Mouse (Mus musculus): ENCODE data around the gene Gimap1. TPM values are rescaled to one million over a fixed set of nuclear protein-coding genes. Genes with fewer than 3 reads are reported as not detected.

Gimap1 gene
- polyA plus RNA-seq, 1 experiment from 2014 or later = 33.1 TPM

DNA sequence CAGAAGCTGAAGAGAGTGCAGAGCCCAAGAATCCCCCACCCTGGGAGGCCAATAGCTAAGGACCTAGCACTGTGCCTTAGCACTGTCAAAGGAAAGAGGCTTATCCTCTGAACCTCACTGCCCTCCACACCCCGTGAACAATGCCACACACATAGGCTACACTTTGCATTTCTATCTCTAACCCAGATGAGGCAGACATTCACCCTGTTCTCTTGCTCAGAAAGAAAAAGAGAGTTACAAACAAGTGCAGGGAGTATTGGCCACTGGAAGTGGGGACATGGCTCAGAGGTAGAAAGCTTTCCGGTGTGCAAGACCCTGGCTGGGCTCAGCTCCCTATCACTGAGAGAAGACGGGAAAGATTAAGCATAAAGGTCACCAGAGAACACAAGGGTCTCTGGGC, 32.7 kb upstream of the Gimap1 start:
- Histone ChIP-seq H3K4me1 (no peaks in the 10 kb centered on the region), H3K9me3 (replicated peaks) (no peaks in the 10 kb centered on the region), H3K36me3 (no peaks in the 10 kb centered on the region; the same call in 1 of the 2 replicates), H3K4me3 (replicated peaks) (peak overlapping the region; percentile 8), H3K27me3 (no peaks in the 10 kb centered on the region), H3K9ac (no peak overlapping the region), H3K4me2 (peak overlapping the region; percentile 35), H3K27ac (no peak overlapping the region)
- ATAC-seq (replicated peaks; ENCODE audit: low FRiP score) = no peak
- 64% methylated on average over 3 of the region's 3 CpGs for WGBS

DNA sequence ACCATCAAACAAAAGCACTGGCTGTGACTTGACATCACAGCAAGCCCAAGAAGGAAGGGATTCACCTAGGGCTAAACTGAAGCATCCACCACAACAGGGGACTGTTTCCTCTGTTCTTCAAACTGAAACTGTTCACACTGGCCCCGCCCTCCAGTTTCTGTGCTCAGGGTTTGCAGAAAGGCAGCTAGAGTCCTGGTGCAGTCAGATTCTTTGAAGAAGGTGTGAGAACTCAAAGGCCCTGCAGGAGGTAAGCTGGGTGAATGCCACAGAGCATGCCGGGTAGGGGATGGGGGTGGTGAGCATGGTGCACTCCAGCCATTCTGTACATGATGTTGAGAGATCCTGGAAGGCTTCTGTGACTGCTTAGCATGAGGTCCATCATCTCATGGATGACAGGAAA, 20.4 kb upstream of the Gimap1 start, which contains the start of the genes Gm28053 and Gimap7:
Gene Gm28053, plus strand, starts transcription at position 153 of the 400 bp plus-strand sequence.
Gene Gimap7, plus strand, starts transcription at position 167 of the 400 bp plus-strand sequence.
- no peak for ATAC-seq (replicated peaks; ENCODE audit: low FRiP score)
- H3K4me2 ChIP-seq = no peak within 1 kb of the TSS
- H3K9ac ChIP-seq = no peak within 1 kb of the TSS
- H3K27me3 ChIP-seq = no peaks in the 10 kb centered on the region
- H3K36me3 ChIP-seq = no peaks in the 10 kb centered on the region
- no peaks in the 10 kb centered on the region for H3K9me3 ChIP-seq (replicated peaks)
- H3K4me3 ChIP-seq (replicated peaks) = no peak within 1 kb of the TSS
- no peaks in the 10 kb centered on the region for H3K4me1 ChIP-seq
- H3K27ac ChIP-seq = no peak within 1 kb of the TSS
- 66% methylated on average over 2 of the region's 2 CpGs for WGBS

DNA sequence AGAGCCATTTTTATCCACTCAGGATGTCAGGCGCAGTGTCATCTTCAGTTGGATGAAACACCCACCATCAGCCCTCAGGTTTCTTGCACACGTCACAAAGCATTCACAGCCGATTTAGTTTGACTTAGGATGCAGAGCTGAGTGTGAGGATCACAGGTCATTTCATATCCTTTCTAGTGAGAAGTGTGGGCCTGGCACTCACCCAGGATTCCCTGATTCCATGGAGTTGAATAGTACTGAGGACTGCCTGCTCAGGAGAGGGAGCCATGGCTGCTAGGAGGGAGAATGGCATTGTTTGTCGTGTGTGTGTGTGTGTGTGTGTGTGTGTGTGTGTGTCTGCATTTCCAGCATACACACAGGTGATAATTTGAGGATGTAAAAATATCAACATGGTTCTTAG, 18.5 kb upstream of the Gimap1 start:
- Histone ChIP-seq H3K9ac (no peak overlapping the region), H3K27me3 (no peaks in the 10 kb centered on the region), H3K4me2 (no peak overlapping the region), H3K9me3 (replicated peaks) (no peaks in the 10 kb centered on the region), H3K4me3 (replicated peaks) (no peak overlapping the region), H3K4me1 (0 out of 2 replicates have a peak, but pooled peaks cover 2% of the 10 kb centered on the region), H3K36me3 (no peaks in the 10 kb centered on the region), H3K27ac (no peak overlapping the region)
- 82% methylated on average over 4 of the region's 4 CpGs for WGBS
- no peak for ATAC-seq (replicated peaks; ENCODE audit: low FRiP score)

DNA sequence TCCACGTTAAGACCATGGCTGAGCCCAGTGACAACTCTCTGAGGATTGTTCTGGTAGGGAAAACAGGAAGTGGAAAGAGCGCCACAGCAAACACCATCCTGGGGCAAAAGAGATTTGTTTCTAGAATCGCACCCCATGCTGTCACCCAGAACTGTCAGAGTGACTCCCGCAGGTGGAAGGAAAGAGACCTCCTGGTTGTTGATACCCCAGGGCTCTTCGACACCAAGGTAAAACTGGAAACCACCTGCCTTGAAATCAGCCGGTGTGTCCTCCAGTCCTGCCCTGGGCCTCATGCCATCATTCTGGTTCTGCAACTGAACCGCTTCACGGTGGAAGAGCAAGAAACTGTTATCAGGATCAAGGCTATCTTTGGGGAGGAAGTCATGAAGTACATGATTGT, 15.4 kb upstream of the Gimap1 start:
- H3K4me2 ChIP-seq = no peak overlapping the region
- no peak overlapping the region for H3K4me3 ChIP-seq (replicated peaks)
- H3K9me3 ChIP-seq (replicated peaks) = no peaks in the 10 kb centered on the region
- H3K27me3 ChIP-seq = no peaks in the 10 kb centered on the region
- no peak overlapping the region for H3K27ac ChIP-seq
- no peak overlapping the region for H3K9ac ChIP-seq
- no peak for ATAC-seq (replicated peaks; ENCODE audit: low FRiP score)
- WGBS = 79% methylated on average over 8 of the region's 8 CpGs
- no peaks in the 10 kb centered on the region for H3K36me3 ChIP-seq
- H3K4me1 ChIP-seq = peaks cover 7% of the 10 kb centered on the region; the same call in 1 of the 2 replicates

DNA sequence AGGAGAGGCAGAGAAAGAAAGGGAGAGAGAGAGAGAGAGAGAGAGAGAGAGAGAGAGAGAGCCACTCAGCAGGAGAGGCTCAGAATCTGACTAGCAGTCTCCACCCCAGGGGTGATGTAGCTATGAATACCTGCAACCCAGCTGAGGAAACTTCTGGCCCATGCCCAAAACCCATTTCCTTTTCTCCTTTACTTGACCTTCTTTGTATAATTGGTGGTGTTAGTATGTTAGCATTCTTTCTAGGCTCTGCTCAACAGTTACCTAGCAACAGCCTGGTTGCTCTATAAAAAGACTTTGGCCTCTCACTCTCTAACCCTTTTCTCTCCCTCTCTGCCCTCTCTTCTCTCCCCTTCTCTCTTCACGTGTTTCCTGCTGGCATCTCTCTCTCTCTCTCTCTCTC, 13.4 kb upstream of the Gimap1 start:
- Histone ChIP-seq H3K4me3 (replicated peaks) (no peak overlapping the region), H3K4me1 (peaks cover 7% of the 10 kb centered on the region; the same call in 1 of the 2 replicates), H3K36me3 (no peaks in the 10 kb centered on the region), H3K27ac (peak overlapping the region; percentile 51; the same call in 1 of the 2 replicates), H3K9me3 (replicated peaks) (no peaks in the 10 kb centered on the region), H3K4me2 (no peak overlapping the region), H3K9ac (no peak overlapping the region), H3K27me3 (no peaks in the 10 kb centered on the region)
- peak; percentile 79 for ATAC-seq (replicated peaks; ENCODE audit: low FRiP score)
- 0% methylated on average over 1 of the region's 1 CpGs for WGBS

DNA sequence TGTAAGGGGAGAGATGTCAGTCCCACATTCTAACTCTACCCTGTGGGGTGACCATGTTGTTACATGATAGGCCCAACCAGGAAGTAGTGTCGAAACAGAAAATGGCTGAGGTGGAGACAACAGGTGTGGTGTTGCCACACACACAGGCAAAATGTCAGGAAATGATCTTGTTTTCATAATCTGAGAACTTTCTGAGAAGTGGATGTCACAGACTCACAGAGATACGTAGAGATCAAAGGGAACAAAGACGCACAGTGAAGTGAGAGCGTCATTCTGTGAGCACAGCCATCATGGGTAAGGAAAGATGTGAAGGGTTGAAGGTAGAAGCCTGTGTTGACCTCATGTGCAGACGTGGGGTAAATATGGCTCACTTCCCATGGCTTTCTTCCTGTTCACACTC, 11.1 kb upstream of the Gimap1 start:
- ATAC-seq (replicated peaks; ENCODE audit: low FRiP score) = no peak
- H3K4me3 ChIP-seq (replicated peaks) = no peak overlapping the region
- H3K9me3 ChIP-seq (replicated peaks) = no peaks in the 10 kb centered on the region
- no peaks in the 10 kb centered on the region for H3K36me3 ChIP-seq
- 83% methylated on average over 5 of the region's 5 CpGs for WGBS
- H3K4me1 ChIP-seq = peaks cover 7% of the 10 kb centered on the region; the same call in 1 of the 2 replicates
- H3K9ac ChIP-seq = no peak overlapping the region
- H3K27me3 ChIP-seq = no peaks in the 10 kb centered on the region
- H3K27ac ChIP-seq = no peak overlapping the region
- no peak overlapping the region for H3K4me2 ChIP-seq

DNA sequence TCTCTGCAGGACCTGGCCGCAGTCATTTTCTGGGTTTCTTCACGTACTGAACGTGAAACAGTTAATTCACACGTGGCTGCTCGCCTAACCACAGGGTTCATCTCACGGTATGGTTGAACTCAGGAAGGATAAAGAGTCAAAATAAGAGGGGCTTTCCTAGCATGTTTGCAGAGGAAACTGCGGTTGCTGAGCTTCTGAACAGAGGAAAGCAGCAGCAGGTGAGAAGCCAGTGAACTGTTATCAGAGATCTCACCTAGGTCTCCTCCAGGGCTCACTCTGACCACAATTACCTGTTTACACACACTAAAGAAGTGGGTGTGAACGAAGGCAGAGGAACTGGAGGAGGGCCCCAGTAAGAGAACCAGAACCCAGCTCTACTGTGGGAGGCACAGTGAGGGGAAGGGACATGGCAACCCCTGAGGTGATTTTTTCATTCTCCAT, 6.0 kb upstream of the Gimap1 start:
- no peaks in the 10 kb centered on the region for H3K36me3 ChIP-seq
- H3K9ac ChIP-seq = no peak overlapping the region
- WGBS = 44% methylated on average over 8 of the region's 8 CpGs
- no peaks in the 10 kb centered on the region for H3K9me3 ChIP-seq (replicated peaks)
- no peak overlapping the region for H3K4me2 ChIP-seq
- no peak overlapping the region for H3K4me3 ChIP-seq (replicated peaks)
- ATAC-seq (replicated peaks; ENCODE audit: low FRiP score) = no peak
- no peaks in the 10 kb centered on the region for H3K27me3 ChIP-seq
- no peak overlapping the region for H3K27ac ChIP-seq
- H3K4me1 ChIP-seq = no peaks in the 10 kb centered on the region

DNA sequence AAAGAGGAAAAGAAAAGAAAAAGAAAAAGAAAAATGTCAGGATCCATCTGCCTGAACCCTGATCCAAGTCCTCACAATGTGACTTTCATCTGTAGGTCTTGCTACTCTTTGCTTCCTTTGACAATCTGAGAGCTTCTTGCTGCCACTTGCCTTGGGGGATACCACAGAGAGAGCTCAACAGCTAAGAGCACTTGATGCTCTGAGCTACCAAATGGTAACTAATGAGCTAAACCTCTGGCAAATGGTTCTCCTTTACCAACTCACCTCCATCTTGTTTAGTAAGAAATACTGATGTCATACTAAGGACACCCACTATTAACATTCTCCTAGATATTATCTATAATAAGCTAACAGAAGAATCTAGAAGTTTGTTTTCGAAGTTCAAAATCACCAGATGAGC, 5.2 kb upstream of the Gimap1 start:
- no peak for ATAC-seq (replicated peaks; ENCODE audit: low FRiP score)
- 87% methylated on average over 1 of the region's 1 CpGs for WGBS
- Histone ChIP-seq H3K27ac (no peak overlapping the region), H3K9me3 (replicated peaks) (no peaks in the 10 kb centered on the region), H3K9ac (no peak overlapping the region), H3K4me3 (replicated peaks) (no peak overlapping the region), H3K4me2 (no peak overlapping the region), H3K4me1 (no peaks in the 10 kb centered on the region), H3K27me3 (no peaks in the 10 kb centered on the region), H3K36me3 (no peaks in the 10 kb centered on the region)

DNA sequence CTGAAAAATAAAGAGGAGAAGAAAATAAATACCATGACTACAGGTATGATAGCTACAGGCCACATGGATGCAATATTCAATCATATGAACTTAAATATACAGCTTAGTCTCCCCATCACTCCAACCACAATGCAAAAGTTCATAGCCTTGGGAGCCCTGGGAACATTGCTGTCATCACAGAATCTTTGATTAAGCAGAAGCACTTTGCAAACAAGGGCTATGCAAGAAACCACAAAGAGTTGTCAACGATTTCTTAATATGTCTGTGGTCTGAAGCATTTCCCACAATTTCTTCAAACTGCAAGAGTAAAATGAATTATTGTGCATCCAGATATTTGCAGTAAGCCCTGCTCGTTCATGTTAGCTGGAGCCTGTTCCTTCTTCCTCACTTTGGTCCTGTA, 1.8 kb upstream of the Gimap1 start:
- Histone ChIP-seq H3K27ac (no peak overlapping the region), H3K4me1 (peaks cover 13% of the 10 kb centered on the region), H3K4me3 (replicated peaks) (no peak overlapping the region), H3K36me3 (no peaks in the 10 kb centered on the region), H3K9ac (no peak overlapping the region), H3K9me3 (replicated peaks) (no peaks in the 10 kb centered on the region), H3K27me3 (peaks cover 12% of the 10 kb centered on the region), H3K4me2 (no peak overlapping the region)
- WGBS = 82% methylated on average over 2 of the region's 2 CpGs
- ATAC-seq (replicated peaks; ENCODE audit: low FRiP score) = no peak

DNA sequence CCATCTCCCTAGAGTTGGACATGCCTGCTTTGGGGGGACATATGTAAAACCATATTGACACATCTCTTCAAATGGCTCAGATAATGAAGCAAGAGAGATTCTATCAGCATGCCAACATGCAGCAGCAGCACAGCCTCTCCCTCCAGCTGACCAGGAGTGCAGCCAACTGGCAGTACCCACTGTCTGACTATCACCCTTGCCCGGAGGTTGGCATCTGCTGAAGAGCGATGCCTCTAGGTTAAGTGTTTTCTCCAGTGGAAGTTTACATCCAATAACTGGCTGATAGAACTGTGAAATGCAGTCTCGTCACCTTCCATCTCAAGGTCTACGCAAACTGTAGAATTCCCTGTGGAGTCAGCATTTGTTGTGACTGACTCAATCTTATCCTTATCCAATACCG, 1.2 kb upstream of the Gimap1 start:
- H3K36me3 ChIP-seq = no peaks in the 10 kb centered on the region
- no peaks in the 10 kb centered on the region for H3K9me3 ChIP-seq (replicated peaks)
- peaks cover 19% of the 10 kb centered on the region for H3K4me1 ChIP-seq
- no peak overlapping the region for H3K27ac ChIP-seq
- no peak for ATAC-seq (replicated peaks; ENCODE audit: low FRiP score)
- WGBS = 89% methylated on average over 5 of the region's 5 CpGs
- H3K9ac ChIP-seq = no peak overlapping the region
- H3K27me3 ChIP-seq = peaks cover 19% of the 10 kb centered on the region
- H3K4me3 ChIP-seq (replicated peaks) = no peak overlapping the region
- H3K4me2 ChIP-seq = no peak overlapping the region

DNA sequence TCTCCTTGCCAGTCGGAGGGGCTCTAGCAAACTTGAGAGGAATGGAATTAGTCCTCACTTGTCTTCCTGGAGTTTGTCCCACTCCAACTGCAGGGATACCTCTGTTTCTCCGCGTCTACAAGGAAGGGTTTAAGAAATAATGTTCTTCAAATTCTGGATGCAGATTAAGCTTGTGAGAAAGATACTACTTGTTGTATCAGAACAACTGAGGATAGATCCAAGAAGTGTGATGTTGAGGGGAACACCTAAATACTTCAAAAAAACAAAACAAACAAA, 864 bp downstream of the Gimap1 start:
- no peak for ATAC-seq (replicated peaks; ENCODE audit: low FRiP score)
- H3K9me3 ChIP-seq (replicated peaks) = no peaks in the 10 kb centered on the region
- peak overlapping the region; percentile 1; the same call in 1 of the 2 replicates for H3K4me3 ChIP-seq (replicated peaks)
- peak overlapping the region; percentile 86 for H3K4me2 ChIP-seq
- no peaks in the 10 kb centered on the region for H3K36me3 ChIP-seq
- WGBS = 82% methylated on average over 3 of the region's 3 CpGs
- H3K4me1 ChIP-seq = peaks cover 24% of the 10 kb centered on the region
- H3K27ac ChIP-seq = 0 out of 2 replicates have a peak overlapping the region, but pooled peaks have one; percentile 69
- peaks cover 32% of the 10 kb centered on the region for H3K27me3 ChIP-seq
- no peak overlapping the region for H3K9ac ChIP-seq

DNA sequence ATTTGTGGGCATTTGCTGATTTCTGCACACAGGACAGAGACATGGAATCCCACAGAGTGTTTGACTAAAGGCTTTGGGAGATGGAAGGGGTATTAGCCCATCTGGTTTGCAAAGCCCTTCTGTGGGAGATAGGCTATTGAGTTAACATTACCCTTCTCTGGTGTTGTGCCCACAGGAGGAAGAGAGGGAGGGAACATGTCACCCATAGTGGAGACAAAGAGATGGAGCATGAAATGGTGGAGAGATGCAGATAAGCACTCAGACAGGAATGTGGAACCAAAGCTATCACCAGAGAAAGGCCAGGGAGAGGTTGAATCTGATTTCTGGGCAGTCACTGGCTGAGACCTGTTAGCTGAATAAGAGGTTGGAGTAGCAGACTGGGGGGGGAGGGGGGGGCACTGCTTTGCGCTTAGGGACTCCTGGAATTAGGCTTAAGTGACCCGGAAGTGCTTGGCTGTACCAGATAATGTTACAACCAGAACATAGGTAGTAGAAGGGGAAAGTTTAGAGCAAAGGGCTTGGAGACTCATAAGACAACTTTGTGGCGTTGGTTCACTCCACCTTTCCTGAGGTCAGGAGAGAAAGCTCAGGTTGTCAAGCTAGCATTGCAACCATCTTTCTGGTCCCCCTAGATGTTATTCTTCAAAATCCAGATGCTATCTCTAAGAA, 1.8 kb downstream of the Gimap1 start:
- Histone ChIP-seq H3K36me3 (no peaks in the 10 kb centered on the region), H3K27me3 (peaks cover 35% of the 10 kb centered on the region), H3K9ac (no peak overlapping the region), H3K4me1 (peaks cover 24% of the 10 kb centered on the region), H3K4me2 (peak overlapping the region; percentile 86), H3K9me3 (replicated peaks) (no peaks in the 10 kb centered on the region), H3K27ac (peak overlapping the region; percentile 69), H3K4me3 (replicated peaks) (peak overlapping the region; percentile 1; the same call in 1 of the 2 replicates)
- no peak for ATAC-seq (replicated peaks; ENCODE audit: low FRiP score)
- WGBS = 66% methylated on average over 3 of the region's 3 CpGs

DNA sequence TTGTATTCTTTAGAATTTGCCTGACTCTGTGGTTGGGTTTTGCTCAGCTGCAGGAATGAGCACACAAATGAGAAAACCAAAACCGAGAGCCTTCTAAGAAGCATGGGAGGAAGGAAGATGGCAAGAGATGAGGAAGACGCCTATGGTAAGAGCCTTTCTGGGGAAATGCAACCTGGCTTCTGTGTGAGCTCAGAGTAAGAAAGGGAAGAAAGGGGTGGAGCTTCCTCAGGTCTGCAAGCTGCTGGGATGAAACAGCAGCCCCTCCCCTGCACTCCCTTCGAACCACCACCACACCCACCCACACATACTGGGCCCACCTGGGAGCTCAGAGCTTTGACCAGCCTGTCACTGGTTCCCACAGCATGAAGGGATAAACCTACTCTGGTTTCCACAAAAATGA, 2.4 kb downstream of the Gimap1 start:
- Histone ChIP-seq H3K9ac (no peak overlapping the region), H3K4me1 (peaks cover 24% of the 10 kb centered on the region), H3K27ac (peak overlapping the region; percentile 69), H3K36me3 (no peaks in the 10 kb centered on the region), H3K4me3 (replicated peaks) (no peak overlapping the region), H3K4me2 (peak overlapping the region; percentile 86), H3K27me3 (peaks cover 39% of the 10 kb centered on the region), H3K9me3 (replicated peaks) (no peaks in the 10 kb centered on the region)
- 22% methylated on average over 3 of the region's 3 CpGs for whole genome bisulfite sequencing
- peak; percentile 49 for ATAC-seq (replicated peaks; ENCODE audit: low FRiP score)
